Mouse (Mus musculus): ENCODE measurements around the gene H2-M10.3. TPM values are rescaled to one million over a fixed set of nuclear protein-coding genes. Genes with fewer than 3 reads are reported as not detected.
"Not testable (repeated sequence)": the region's sequence is repeated elsewhere in the genome, so short reads cannot be mapped to it uniquely, and the experiment has no call there.

H2-M10.3 gene
- polyA plus RNA-seq (2012; rRNA removed) = not detected in 2 replicates

- 95% methylated on average over 2 of the region's 2 CpGs for WGBS
- H3K36me3 ChIP-seq (ENCODE audit: control insufficient read depth, insufficient read depth, low read length); H3K27ac ChIP-seq (ENCODE audit: insufficient read depth, low read depth, low read length); H3K4me1 ChIP-seq (ENCODE audit: control insufficient read depth, insufficient read depth, insufficient read length, low read length); H3K4me3 ChIP-seq (ENCODE audit: low read depth, low read length); H3K27me3 ChIP-seq (ENCODE audit: control insufficient read depth, insufficient read depth, low read length): not testable (repeated sequence)
These were observed at the start of gene H2-M10.3 for GRCm38 (mm10) chr17:36368317-36368716. H2-M10.3 (minus strand) TSS chr17:36368417.

GRCm38 (mm10) chr17:36417416-36417815 is 49.2 kb upstream of the H2-M10.3 start:
- TF ChIP-seq POLR2A (IDR thresholded peaks at IDR 0.05; ENCODE audit: low read depth, low read length) (no peak), CTCF (IDR thresholded peaks at IDR 0.05; ENCODE audit: extremely low read depth, insufficient read length, insufficient replicate concordance, low read depth, low read length) (no peak)
- WGBS = 36% methylated on average over 2 of the region's 2 CpGs
- H3K4me1 ChIP-seq (ENCODE audit: control insufficient read depth, insufficient read depth, insufficient read length, low read length) = no peaks in the 10 kb centered on the region
- H3K4me3 ChIP-seq (ENCODE audit: low read depth, low read length) = no peak overlapping the region
- H3K36me3 ChIP-seq (ENCODE audit: control insufficient read depth, insufficient read depth, low read length) = no peaks in the 10 kb centered on the region
- H3K27me3 ChIP-seq (ENCODE audit: control insufficient read depth, insufficient read depth, low read length) = no peaks in the 10 kb centered on the region
- H3K27ac ChIP-seq (ENCODE audit: insufficient read depth, low read depth, low read length) = no peak overlapping the region

- no peaks in the 10 kb centered on the region for H3K27me3 ChIP-seq (ENCODE audit: control insufficient read depth, insufficient read depth, low read length)
- no peaks in the 10 kb centered on the region for H3K36me3 ChIP-seq (ENCODE audit: control insufficient read depth, insufficient read depth, low read length)
- no peaks in the 10 kb centered on the region for H3K4me1 ChIP-seq (ENCODE audit: control insufficient read depth, insufficient read depth, insufficient read length, low read length)
- H3K4me3 ChIP-seq (ENCODE audit: low read depth, low read length) = no peak overlapping the region
- 31% methylated on average over 1 of the region's 1 CpGs for WGBS
- H3K27ac ChIP-seq (ENCODE audit: insufficient read depth, low read depth, low read length) = no peak overlapping the region
- TF ChIP-seq CTCF (IDR thresholded peaks at IDR 0.05; ENCODE audit: extremely low read depth, insufficient read length, insufficient replicate concordance, low read depth, low read length) = no peak
- no peak for TF ChIP-seq POLR2A (IDR thresholded peaks at IDR 0.05; ENCODE audit: low read depth, low read length)
These were observed 47.2 kb upstream of the H2-M10.3 start for GRCm38 (mm10) chr17:36415407-36415806.

GRCm38 (mm10) chr17:36414361-36414760 is 46.1 kb upstream of the H2-M10.3 start:
- Histone ChIP-seq H3K4me3 (ENCODE audit: low read depth, low read length) (no peak overlapping the region), H3K36me3 (ENCODE audit: control insufficient read depth, insufficient read depth, low read length) (no peaks in the 10 kb centered on the region), H3K4me1 (ENCODE audit: control insufficient read depth, insufficient read depth, insufficient read length, low read length) (no peaks in the 10 kb centered on the region), H3K27me3 (ENCODE audit: control insufficient read depth, insufficient read depth, low read length) (no peaks in the 10 kb centered on the region), H3K27ac (ENCODE audit: insufficient read depth, low read depth, low read length) (no peak overlapping the region)
- TF ChIP-seq POLR2A (IDR thresholded peaks at IDR 0.05; ENCODE audit: low read depth, low read length) (no peak), CTCF (IDR thresholded peaks at IDR 0.05; ENCODE audit: extremely low read depth, insufficient read length, insufficient replicate concordance, low read depth, low read length) (no peak)
- 39% methylated on average over 1 of the region's 1 CpGs for WGBS

GRCm38 (mm10) chr17:36389907-36390306 is 21.7 kb upstream of the H2-M10.3 start:
- 58% methylated on average over 2 of the region's 2 CpGs for WGBS
- Histone ChIP-seq H3K4me3 (ENCODE audit: low read depth, low read length) (no peak overlapping the region), H3K27me3 (ENCODE audit: control insufficient read depth, insufficient read depth, low read length) (no peaks in the 10 kb centered on the region), H3K27ac (ENCODE audit: insufficient read depth, low read depth, low read length) (no peak overlapping the region), H3K4me1 (ENCODE audit: control insufficient read depth, insufficient read depth, insufficient read length, low read length) (no peaks in the 10 kb centered on the region), H3K36me3 (ENCODE audit: control insufficient read depth, insufficient read depth, low read length) (no peaks in the 10 kb centered on the region)
- TF ChIP-seq CTCF (IDR thresholded peaks at IDR 0.05; ENCODE audit: extremely low read depth, insufficient read length, insufficient replicate concordance, low read depth, low read length) = no peak
- no peak for TF ChIP-seq POLR2A (IDR thresholded peaks at IDR 0.05; ENCODE audit: low read depth, low read length)

- H3K36me3 ChIP-seq (ENCODE audit: control insufficient read depth, insufficient read depth, low read length); H3K4me1 ChIP-seq (ENCODE audit: control insufficient read depth, insufficient read depth, insufficient read length, low read length); H3K27me3 ChIP-seq (ENCODE audit: control insufficient read depth, insufficient read depth, low read length); H3K27ac ChIP-seq (ENCODE audit: insufficient read depth, low read depth, low read length); H3K4me3 ChIP-seq (ENCODE audit: low read depth, low read length): not testable (repeated sequence)
These were observed 5.8 kb downstream of the H2-M10.3 start for GRCm38 (mm10) chr17:36362404-36362803.

GRCm38 (mm10) chr17:36357512-36357911 is 10.7 kb downstream of the H2-M10.3 start:
- H3K27ac ChIP-seq (ENCODE audit: insufficient read depth, low read depth, low read length); H3K27me3 ChIP-seq (ENCODE audit: control insufficient read depth, insufficient read depth, low read length); H3K4me1 ChIP-seq (ENCODE audit: control insufficient read depth, insufficient read depth, insufficient read length, low read length): not testable (repeated sequence)

GRCm38 (mm10) chr17:36355763-36356162 is 12.5 kb downstream of the H2-M10.3 start:
- Histone ChIP-seq H3K36me3 (ENCODE audit: control insufficient read depth, insufficient read depth, low read length) (no peaks in the 10 kb centered on the region), H3K4me3 (ENCODE audit: low read depth, low read length) (no peak overlapping the region), H3K4me1 (ENCODE audit: control insufficient read depth, insufficient read depth, insufficient read length, low read length) (no peaks in the 10 kb centered on the region), H3K27ac (ENCODE audit: insufficient read depth, low read depth, low read length) (no peak overlapping the region), H3K27me3 (ENCODE audit: control insufficient read depth, insufficient read depth, low read length) (no peaks in the 10 kb centered on the region; the same call in 1 of the 2 replicates)
- WGBS = 58% methylated on average over 3 of the region's 3 CpGs
- no peak for TF ChIP-seq CTCF (IDR thresholded peaks at IDR 0.05; ENCODE audit: extremely low read depth, insufficient read length, insufficient replicate concordance, low read depth, low read length)
- TF ChIP-seq POLR2A (IDR thresholded peaks at IDR 0.05; ENCODE audit: low read depth, low read length) = no peak

More at GRCm38 (mm10) chr17:36357512-36357911, 10.7 kb downstream of the H2-M10.3 start:
- H3K36me3 ChIP-seq (ENCODE audit: control insufficient read depth, insufficient read depth, low read length); H3K4me3 ChIP-seq (ENCODE audit: low read depth, low read length): not testable (repeated sequence)
